Mouse (Mus musculus) heart, adult 2 months (tissue): Measurements from ENCODE around the gene Pabpn1. TPM values are rescaled to one million over a fixed set of nuclear protein-coding genes. Genes with fewer than 3 reads are reported as not detected.
"Not testable (repeated sequence)": the region's sequence is repeated elsewhere in the genome, so short reads cannot be mapped to it uniquely, and the experiment has no call there.

Experiments used
- DNase-seq, 2 experiments: peaks; one replicate each; pipeline ENCODE4 v3.0.0; 2021
- H3K27ac ChIP-seq: fragments of 200-600 bp; 2 replicates; pipeline ENCODE4 v1.8.1; 2022
- H3K27me3 ChIP-seq: fragments of 200-500 bp; 2 replicates; pipeline ENCODE4 v1.6.1; 2012; ENCODE audit warnings: mild to moderate bottlenecking, low read length, inconsistent platforms, mixed read lengths; ENCODE audit not compliant: control insufficient read depth, insufficient read depth
- H3K36me3 ChIP-seq: fragments of 200-500 bp; 2 replicates; pipeline ENCODE4 v1.6.1; 2012; ENCODE audit warnings: low read length, inconsistent platforms; ENCODE audit not compliant: control insufficient read depth, insufficient read depth
- H3K4me1 ChIP-seq: fragments of 200-500 bp; 2 replicates; pipeline ENCODE4 v1.6.1; 2011; ENCODE audit warnings: low read length; ENCODE audit not compliant: control insufficient read depth, insufficient read depth
- H3K4me3 ChIP-seq: fragments of 200-600 bp; 2 replicates; pipeline ENCODE4 v1.8.1; 2022
- H3K79me2 ChIP-seq: fragments of 200-500 bp; replicated peaks from 2 replicates; pipeline ENCODE4 v1.6.1; 2012; ENCODE audit warnings: mild to moderate bottlenecking, inconsistent platforms, low read length, moderate library complexity, mixed read lengths; ENCODE audit not compliant: control insufficient read depth, insufficient read depth
- H3K9ac ChIP-seq: fragments of 200-500 bp; 2 replicates; pipeline ENCODE4 v1.6.1; 2012; ENCODE audit warnings: low read depth, mild to moderate bottlenecking, control low read depth, inconsistent platforms, low read length, mixed read lengths
- CTCF ChIP-seq: fragments of 200-600 bp; IDR thresholded peaks from 2 replicates; pipeline ENCODE4 v1.8.1; 2022; ENCODE audit warnings: antibody characterized with exemption, mild to moderate bottlenecking, moderate library complexity
- EP300 ChIP-seq: fragments of 200-500 bp; IDR thresholded peaks from 2 replicates; pipeline ENCODE4 v1.6.1; 2011; ENCODE audit warnings: low read depth, low read length, control low read depth; ENCODE audit not compliant: insufficient read depth
- POLR2A ChIP-seq: fragments of 200-500 bp; IDR thresholded peaks from 2 replicates; pipeline ENCODE4 v1.6.1; 2011; ENCODE audit warnings: mild to moderate bottlenecking, low read depth, low read length, control low read depth; ENCODE audit not compliant: insufficient read depth
- whole genome bisulfite sequencing: fragments of 180-500 bp; shearing (Covaris S2); methylation state at CpG from one replicate; pipeline ENCODE4 v1.1.7; 2018; 5-methylcytosine and 5-hydroxymethylcytosine counted together
- intact Hi-C: fragments of 180-260 bp; cut with DNase I; formaldehyde crosslinking; loops from one replicate; pipeline ENCODE4 v1.15.1; 2025
- polyA plus RNA-seq: library from polyadenylated mRNA; depleted of rRNA; stranded (reverse); fragments of >200 nt; gene quantifications from 2 replicates; pipeline ENCODE4 v1.2.3, GENCODE M21; 2012; rRNA removed
- total RNA-seq, 2 experiments: library from RNA; stranded (reverse); gene quantifications; 2 replicates each; pipeline ENCODE4 v1.2.3; 2021

Pabpn1 gene
- total and polyA plus RNA-seq, 3 experiments, result 51.4 to 66.2 (median 52.2) TPM

DNA sequence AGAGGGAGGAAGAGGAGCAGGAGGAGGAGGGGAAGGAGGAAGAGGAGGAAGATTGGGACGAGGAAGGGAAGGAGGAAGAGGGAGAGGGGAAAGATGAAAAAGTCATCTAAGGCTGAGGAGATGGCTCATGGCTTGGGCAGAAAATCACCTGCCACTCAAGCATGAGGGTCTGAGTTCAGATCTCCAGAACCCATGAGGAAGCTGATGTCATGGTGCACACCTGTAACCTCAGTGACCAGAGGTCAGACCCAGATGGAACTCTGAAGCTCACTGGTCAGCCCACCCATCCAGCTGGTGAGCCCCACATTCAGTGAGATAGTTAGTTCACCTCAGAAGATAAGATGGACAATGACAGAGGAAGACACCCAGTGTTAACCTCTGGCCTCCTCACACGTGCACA is 52.6 kb downstream of the Pabpn1 start:
- Histone ChIP-seq H3K36me3 (no peaks in the 10 kb centered on the region), H3K4me1 (no peaks in the 10 kb centered on the region), H3K79me2 (no peaks in the 10 kb centered on the region), H3K27me3 (no peaks in the 10 kb centered on the region), H3K9ac (no peak overlapping the region), H3K4me3 (no peak overlapping the region), H3K27ac (no peak overlapping the region)
- intact Hi-C loops, result no loop called here
- TF ChIP-seq EP300, result peak; percentile 98; the same call in 1 of the 2 replicates
- no peak for TF ChIP-seq CTCF
- 22% methylated on average over 2 of the region's 2 CpGs for WGBS
- DNase-seq, result no peak

DNA sequence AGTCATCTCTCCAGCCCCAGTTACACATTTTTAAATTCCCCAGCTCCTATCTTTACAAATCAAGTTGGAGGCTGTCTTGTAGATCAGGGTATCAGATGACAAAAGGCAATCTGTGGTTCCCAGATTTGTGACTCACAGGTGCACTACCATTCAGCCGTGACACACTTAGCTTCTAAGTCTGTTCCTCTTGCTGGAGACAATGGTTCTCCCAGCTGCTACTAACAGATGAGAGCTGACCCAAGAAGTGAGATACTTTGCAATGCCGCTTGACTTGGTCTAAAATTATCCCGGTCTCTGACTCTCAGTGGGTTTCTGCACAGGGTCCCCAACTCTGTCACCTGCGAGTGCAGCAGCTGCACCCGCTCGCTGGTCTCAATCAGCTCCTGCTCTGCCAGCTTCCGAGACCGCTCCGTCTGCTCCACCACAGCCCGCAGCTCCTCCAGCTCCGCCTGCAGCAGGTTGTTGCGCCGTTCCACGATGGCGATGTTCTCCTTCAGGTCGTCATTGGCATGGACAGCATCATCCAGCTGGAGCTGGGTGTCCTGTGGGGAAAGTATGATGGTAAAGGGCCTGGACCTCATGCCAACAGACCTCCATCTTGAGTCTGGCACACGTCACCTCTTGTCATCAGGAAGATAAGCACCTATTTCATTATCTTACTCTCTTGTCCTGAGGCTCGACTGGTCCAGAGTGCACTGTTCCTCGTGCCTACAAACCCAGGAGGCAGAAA is 53.8 kb downstream of the Pabpn1 start:
- 41% methylated on average over 19 of the region's 19 CpGs for WGBS
- peak in 1 of 2 experiments; percentile 38 for DNase-seq
- Histone ChIP-seq H3K27ac (no peak overlapping the region), H3K36me3 (no peaks in the 10 kb centered on the region; the same call in 1 of the 2 replicates), H3K4me1 (no peaks in the 10 kb centered on the region), H3K27me3 (no peaks in the 10 kb centered on the region), H3K9ac (no peak overlapping the region), H3K79me2 (no peaks in the 10 kb centered on the region), H3K4me3 (no peak overlapping the region)
- peak; percentile 96 for TF ChIP-seq EP300
- peak; percentile 77 for TF ChIP-seq POLR2A
- no peak for TF ChIP-seq CTCF
- intact Hi-C loops, result no loop called here

DNA sequence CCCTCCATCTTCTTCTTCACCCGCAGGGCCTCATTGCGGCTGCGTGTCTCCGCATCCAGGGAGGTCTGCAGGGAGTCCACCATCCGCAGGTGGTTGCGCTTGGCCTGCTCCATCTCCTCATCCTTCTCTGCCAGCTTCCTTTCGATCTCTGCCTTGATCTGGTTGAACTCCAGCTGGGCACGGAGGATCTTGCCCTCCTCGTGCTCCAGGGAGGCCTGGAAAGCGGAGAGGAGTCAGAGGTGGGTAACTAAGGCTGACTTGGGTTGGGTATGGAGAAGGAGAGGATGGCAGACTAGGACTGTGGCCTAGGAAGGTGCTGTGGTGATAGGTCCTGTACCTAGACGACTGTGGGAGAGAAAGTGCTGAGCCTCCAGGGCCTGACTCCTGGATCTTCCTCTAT is 54.7 kb downstream of the Pabpn1 start:
- H3K4me3 ChIP-seq, H3K36me3 ChIP-seq, H3K4me1 ChIP-seq, H3K27me3 ChIP-seq, H3K27ac ChIP-seq, intact Hi-C loops, H3K9ac ChIP-seq, H3K79me2 ChIP-seq: not testable (repeated sequence)
- 74% methylated on average over 11 of the region's 11 CpGs for WGBS
- TF ChIP-seq EP300 (peak; percentile 96), POLR2A (peak; percentile 72; the same call in 1 of the 2 replicates)
- peak in 1 of 2 experiments; percentile 34 for DNase-seq

Other genes with a start within 250 kb of the Pabpn1 start
- gene 1700123O20Rik, start 206.3 kb upstream of the Pabpn1 start, total RNA-seq, result 10 to 100 TPM; 12.5 to 13.3 TPM
- gene 1700123O20Rik, start 206.3 kb upstream of the Pabpn1 start, polyA plus RNA-seq, result 18.2 and 27.4 TPM in 2 replicates
- 10 to 100 TPM; 72.3 to 84.9 TPM for gene Acin1, start 205.6 kb upstream of the Pabpn1 start, total RNA-seq
- gene Acin1, start 205.6 kb upstream of the Pabpn1 start, polyA plus RNA-seq, result 59.9 and 78.7 TPM in 2 replicates
- not detected for gene Gm29776, start 193.7 kb upstream of the Pabpn1 start, total RNA-seq
- 0.04 and 0.09 TPM in 2 replicates for gene Gm29776, start 193.7 kb upstream of the Pabpn1 start, polyA plus RNA-seq
- not detected for gene Cebpe, start 180.3 kb upstream of the Pabpn1 start, total RNA-seq
- 0.08 and 0.15 TPM in 2 replicates for gene Cebpe, start 180.3 kb upstream of the Pabpn1 start, polyA plus RNA-seq
- 1 to 10 TPM; 2.6 to 3.3 TPM for gene Slc7a8, start 110.6 kb upstream of the Pabpn1 start, total RNA-seq
- gene Slc7a8, start 110.6 kb upstream of the Pabpn1 start, polyA plus RNA-seq, result 2.7 and 3.7 TPM in 2 replicates
- gene Rnf212b, start 78.4 kb upstream of the Pabpn1 start, total RNA-seq, result not detected
- gene Rnf212b, start 78.4 kb upstream of the Pabpn1 start, polyA plus RNA-seq, result 0.21 and 0.35 TPM in 2 replicates
- gene Homez, start 21.5 kb upstream of the Pabpn1 start, total RNA-seq, result 1 to 10 TPM; 4.1 to 7.2 TPM
- 2.6 and 3.1 TPM in 2 replicates for gene Homez, start 21.5 kb upstream of the Pabpn1 start, polyA plus RNA-seq
- 1 to 10 TPM; 2.8 to 3.4 TPM for gene Ppp1r3e, start 14.9 kb upstream of the Pabpn1 start, total RNA-seq
- gene Ppp1r3e, start 14.9 kb upstream of the Pabpn1 start, polyA plus RNA-seq, result 4.8 and 4.9 TPM in 2 replicates
- gene Bcl2l2, start 9.1 kb upstream of the Pabpn1 start, total RNA-seq, result 10 to 100 TPM; 42.4 to 45.0 TPM
- 29.2 and 44.4 TPM in 2 replicates for gene Bcl2l2, start 9.1 kb upstream of the Pabpn1 start, polyA plus RNA-seq
- gene Gm20521, start 9.1 kb upstream of the Pabpn1 start, total RNA-seq, result 1 to 10 TPM; 3.2 to 6.1 TPM
- gene Gm20521, start 9.1 kb upstream of the Pabpn1 start, polyA plus RNA-seq, result not detected in 2 replicates
- 1 to 10 TPM; 1.7 to 2.3 TPM for gene Slc22a17, start 20.6 kb downstream of the Pabpn1 start, total RNA-seq
- gene Slc22a17, start 20.6 kb downstream of the Pabpn1 start, polyA plus RNA-seq, result 13.0 and 13.8 TPM in 2 replicates
- 1 to 10 TPM; 1.9 to 3.0 TPM for gene Efs, start 33.6 kb downstream of the Pabpn1 start, total RNA-seq
- 5.1 and 5.4 TPM in 2 replicates for gene Efs, start 33.6 kb downstream of the Pabpn1 start, polyA plus RNA-seq
- not detected for gene Il25, start 40.2 kb downstream of the Pabpn1 start, total RNA-seq
- gene Il25, start 40.2 kb downstream of the Pabpn1 start, polyA plus RNA-seq, result not detected in 2 replicates
- gene Cmtm5, start 43.8 kb downstream of the Pabpn1 start, total RNA-seq, result under 1 TPM in 1 of 2 experiments, not detected in 1; 0.30 TPM
- gene Cmtm5, start 43.8 kb downstream of the Pabpn1 start, polyA plus RNA-seq, result 1.8 and 2.9 TPM in 2 replicates
- over 10,000 TPM; 19,033 to 21,149 TPM for gene Myh6, start 74.4 kb downstream of the Pabpn1 start, total RNA-seq
- 6,249 and 7,266 TPM in 2 replicates for gene Myh6, start 74.4 kb downstream of the Pabpn1 start, polyA plus RNA-seq
- not detected for gene Gm17428, start 84.4 kb downstream of the Pabpn1 start, total RNA-seq
- not detected in 2 replicates for gene Gm17428, start 84.4 kb downstream of the Pabpn1 start, polyA plus RNA-seq
- gene Myh7, start 102.1 kb downstream of the Pabpn1 start, total RNA-seq, result 1,000 to 10,000 TPM; 1,935 to 2,240 TPM
- gene Myh7, start 102.1 kb downstream of the Pabpn1 start, polyA plus RNA-seq, result 19.8 and 29.5 TPM in 2 replicates
- 10 to 100 TPM; 25.9 to 28.9 TPM for gene Ngdn, start 123.0 kb downstream of the Pabpn1 start, total RNA-seq
- gene Ngdn, start 123.0 kb downstream of the Pabpn1 start, polyA plus RNA-seq, result 10.1 and 19.6 TPM in 2 replicates
- 1 to 10 TPM; 3.9 to 4.1 TPM for gene Zfhx2, start 199.8 kb downstream of the Pabpn1 start, total RNA-seq
- 1.1 and 1.3 TPM in 2 replicates for gene Zfhx2, start 199.8 kb downstream of the Pabpn1 start, polyA plus RNA-seq
- gene Thtpa, start 202.3 kb downstream of the Pabpn1 start, total RNA-seq, result 10 to 100 TPM; 10.7 to 13.4 TPM
- gene Thtpa, start 202.3 kb downstream of the Pabpn1 start, polyA plus RNA-seq, result 8.2 and 9.7 TPM in 2 replicates
- gene Ap1g2, start 214.1 kb downstream of the Pabpn1 start, total RNA-seq, result 1 to 10 TPM; 5.3 to 5.6 TPM
- 8.2 and 10.2 TPM in 2 replicates for gene Ap1g2, start 214.1 kb downstream of the Pabpn1 start, polyA plus RNA-seq
- gene Jph4, start 224.4 kb downstream of the Pabpn1 start, total RNA-seq, result under 1 TPM in 1 of 2 experiments, not detected in 1; 0.23 TPM
- gene Jph4, start 224.4 kb downstream of the Pabpn1 start, polyA plus RNA-seq, result 0.25 and 0.32 TPM in 2 replicates